Mouse (Mus musculus) lung, adult 2 months (tissue): ENCODE measurements around the gene Ptbp3. TPM values are rescaled to one million over a fixed set of nuclear protein-coding genes. Genes with fewer than 3 reads are reported as not detected.

Experiments used
- DNase-seq: peaks from one replicate; pipeline ENCODE4 v3.0.0; 2022
- H3K4me1 ChIP-seq: fragments of 200-500 bp; 2 replicates; pipeline ENCODE4 v1.6.1; 2011; ENCODE audit warnings: low read length; ENCODE audit not compliant: control insufficient read depth, insufficient read depth
- H3K4me3 ChIP-seq: fragments of 200-500 bp; replicated peaks from 2 replicates; pipeline ENCODE3; 2011; ENCODE audit warnings: low read depth, mild to moderate bottlenecking, control low read depth, low read length; ENCODE audit errors: extremely low read depth
- CTCF ChIP-seq: fragments of 200-500 bp; IDR thresholded peaks from 2 replicates; pipeline ENCODE4 v1.5.1; 2011; ENCODE audit warnings: mild to moderate bottlenecking, low read length, control low read depth; ENCODE audit not compliant: insufficient read depth
- POLR2A ChIP-seq: fragments of 200-500 bp; IDR thresholded peaks from 2 replicates; pipeline ENCODE4 v1.6.1; 2011; ENCODE audit warnings: low read depth, mild to moderate bottlenecking, control low read depth, low read length, borderline replicate concordance; ENCODE audit errors: extremely low read depth
- WGBS: fragments of 180-500 bp; shearing (Covaris S2); methylation state at CpG from one replicate; pipeline ENCODE4 v1.1.7; 2018; 5-methylcytosine and 5-hydroxymethylcytosine counted together
- polyA plus RNA-seq: library from polyadenylated mRNA; depleted of rRNA; stranded (reverse); fragments of >200 nt; gene quantifications from 2 replicates; pipeline ENCODE4 v1.2.3, GENCODE M21; 2012

The Ptbp3 gene
- polyA plus RNA-seq, 1 experiment: 40.5 TPM

DNA sequence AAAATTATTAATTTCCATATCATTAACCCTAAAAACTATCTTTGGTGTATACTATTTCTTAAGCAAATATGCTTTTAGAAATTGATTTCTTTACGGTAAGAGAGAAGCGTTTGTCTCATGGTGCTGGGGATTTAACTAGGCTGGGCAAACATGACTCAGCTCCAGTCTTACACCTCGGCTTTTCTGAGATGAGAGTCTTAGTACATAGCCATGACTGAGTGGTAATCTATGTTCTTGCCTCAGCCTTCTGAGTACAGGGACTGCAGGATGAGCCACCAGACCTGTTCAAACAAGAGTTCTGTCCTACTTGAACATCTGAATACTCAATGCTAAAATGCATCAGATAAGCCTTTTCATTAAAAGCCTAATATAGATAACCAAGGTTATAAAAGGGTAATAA, 24.3 kb downstream of the Ptbp3 start:
- WGBS: 65% methylated on average over 3 of the region's 3 CpGs
- no peak for TF ChIP-seq POLR2A
- TF ChIP-seq CTCF: no peak
- DNase-seq: no peak
- no peak overlapping the region for H3K4me3 ChIP-seq
- H3K4me1 ChIP-seq: peaks cover 10% of the 10 kb centered on the region

- no peak for DNase-seq
- no peak for TF ChIP-seq POLR2A
- TF ChIP-seq CTCF: no peak
- no peak overlapping the region for H3K4me3 ChIP-seq
- no peaks in the 10 kb centered on the region; the same call in 1 of the 2 replicates for H3K4me1 ChIP-seq
Measured at GRCm38 (mm10) chr4:59510321-59510720, 38.8 kb downstream of the Ptbp3 start.

GRCm38 (mm10) chr4:59509558-59509957, 39.6 kb downstream of the Ptbp3 start:
- H3K4me3 ChIP-seq: no peak overlapping the region
- H3K4me1 ChIP-seq: no peaks in the 10 kb centered on the region; the same call in 1 of the 2 replicates
- DNase-seq: no peak
- 92% methylated on average over 2 of the region's 2 CpGs for WGBS
- TF ChIP-seq POLR2A (no peak), CTCF (no peak)

- Histone ChIP-seq H3K4me3 (no peak overlapping the region), H3K4me1 (no peaks in the 10 kb centered on the region; the same call in 1 of the 2 replicates)
- TF ChIP-seq CTCF (no peak), POLR2A (no peak)
- DNase-seq: no peak
- WGBS: 60% methylated on average over 2 of the region's 2 CpGs
Measured at GRCm38 (mm10) chr4:59507766-59508165, 41.4 kb downstream of the Ptbp3 start.

- H3K4me3 ChIP-seq: no peak overlapping the region
- TF ChIP-seq CTCF: no peak
- no peak for TF ChIP-seq POLR2A
- WGBS: 95% methylated on average over 3 of the region's 3 CpGs
Measured at GRCm38 (mm10) chr4:59506704-59507103, 42.5 kb downstream of the Ptbp3 start.

GRCm38 (mm10) chr4:59505481-59505880, 43.7 kb downstream of the Ptbp3 start:
- no peak for DNase-seq
- Histone ChIP-seq H3K4me1 (no peaks in the 10 kb centered on the region; the same call in 1 of the 2 replicates), H3K4me3 (no peak overlapping the region)
- WGBS: 84% methylated on average over 3 of the region's 3 CpGs
- no peak for TF ChIP-seq POLR2A
- no peak for TF ChIP-seq CTCF

More at GRCm38 (mm10) chr4:59506704-59507103, 42.5 kb downstream of the Ptbp3 start:
- no peaks in the 10 kb centered on the region; the same call in 1 of the 2 replicates for H3K4me1 ChIP-seq
- no peak for DNase-seq

DNA sequence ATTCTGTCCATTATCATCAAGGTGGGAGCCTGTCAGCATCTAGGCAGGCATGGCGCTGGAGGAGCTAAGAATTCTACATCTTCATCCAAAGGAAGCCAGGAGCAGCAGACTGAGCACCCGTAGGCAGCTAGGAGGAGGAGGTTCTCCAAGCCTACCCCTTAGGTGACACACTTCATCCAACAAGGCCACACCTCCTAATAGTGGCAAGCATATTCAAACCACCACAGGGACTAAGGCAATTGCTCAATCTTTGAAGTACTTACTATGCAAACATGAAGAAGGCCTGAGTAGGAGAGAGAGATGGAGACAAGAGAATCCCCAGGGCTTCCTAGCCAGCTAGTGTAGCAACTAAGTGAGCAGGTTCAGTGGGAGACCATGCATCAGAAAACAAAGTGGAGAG, 58.1 kb downstream of the Ptbp3 start:
- 81% methylated on average over 2 of the region's 2 CpGs for WGBS
- H3K4me3 ChIP-seq: no peak overlapping the region
- TF ChIP-seq CTCF: no peak
- no peaks in the 10 kb centered on the region for H3K4me1 ChIP-seq
- no peak for DNase-seq

GRCm38 (mm10) chr4:59471306-59471705, 77.9 kb downstream of the Ptbp3 start:
- TF ChIP-seq POLR2A (no peak), CTCF (no peak)
- no peak overlapping the region for H3K4me3 ChIP-seq
- no peak for DNase-seq
- no peaks in the 10 kb centered on the region for H3K4me1 ChIP-seq

- no peak overlapping the region for H3K4me3 ChIP-seq
- no peak for DNase-seq
- H3K4me1 ChIP-seq: no peaks in the 10 kb centered on the region
- TF ChIP-seq CTCF (no peak), POLR2A (no peak)
- WGBS: 62% methylated on average over 2 of the region's 2 CpGs
Measured at GRCm38 (mm10) chr4:59465449-59465848, 83.7 kb downstream of the Ptbp3 start.

DNA sequence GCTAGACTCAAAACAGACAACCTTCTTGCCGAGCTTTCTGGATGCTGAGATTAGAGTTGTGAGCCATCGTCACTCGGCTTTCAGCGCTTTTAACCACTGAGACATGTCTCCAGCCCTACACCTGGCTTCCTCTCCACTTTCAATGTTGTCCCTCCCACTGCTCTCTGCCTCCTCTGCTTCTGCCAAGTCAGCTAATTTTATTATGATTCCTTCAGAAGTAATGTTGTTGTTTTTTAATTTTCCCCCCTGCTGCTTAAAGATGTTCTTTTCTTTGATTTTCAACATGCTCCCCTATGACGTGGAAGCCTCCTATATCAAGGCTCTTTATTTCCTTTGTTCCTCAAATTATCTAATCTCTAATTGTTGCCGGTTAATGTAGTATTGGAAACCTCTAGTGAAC, 84.5 kb downstream of the Ptbp3 start:
- no peak overlapping the region for H3K4me3 ChIP-seq
- H3K4me1 ChIP-seq: no peaks in the 10 kb centered on the region
- TF ChIP-seq POLR2A (no peak), CTCF (no peak)
- DNase-seq: no peak
- WGBS: 72% methylated on average over 6 of the region's 6 CpGs

GRCm38 (mm10) chr4:59462494-59462893, 86.7 kb downstream of the Ptbp3 start:
- Histone ChIP-seq H3K4me1 (no peaks in the 10 kb centered on the region), H3K4me3 (no peak overlapping the region)
- DNase-seq: no peak
- TF ChIP-seq POLR2A (no peak), CTCF (no peak)
- 64% methylated on average over 6 of the region's 6 CpGs for WGBS
